Mouse (Mus musculus) forebrain, embryonic 13.5 days (tissue): ENCODE data around the gene Tex14. TPM values are rescaled to one million over a fixed set of nuclear protein-coding genes. Genes with fewer than 3 reads are reported as not detected.
"Not testable (repeated sequence)": the region's sequence is repeated elsewhere in the genome, so short reads cannot be mapped to it uniquely, and the experiment has no call there.

ENCODE experiments used
- ATAC-seq: fragments of 200-750 bp; cut with Nextera tagmentation; 2 replicates; pipeline ENCODE4 v1.8.0; 2017
- H3K27ac ChIP-seq: fragments of 300-500 bp; sonication (generic); 2 replicates; pipeline ENCODE4 v1.5.1; 2015; ENCODE audit warnings: inconsistent platforms, mild to moderate bottlenecking, moderate library complexity
- H3K27me3 ChIP-seq: fragments of 300-500 bp; sonication (generic); 2 replicates; pipeline ENCODE4 v1.6.1; 2015; ENCODE audit warnings: mild to moderate bottlenecking, inconsistent platforms
- H3K36me3 ChIP-seq: fragments of 300-500 bp; sonication (generic); 2 replicates; pipeline ENCODE4 v1.6.1; 2015; ENCODE audit warnings: mild to moderate bottlenecking, inconsistent platforms; ENCODE audit not compliant: poor library complexity, severe bottlenecking
- H3K4me1 ChIP-seq: fragments of 300-500 bp; sonication (generic); 2 replicates; pipeline ENCODE4 v1.6.1; 2015; ENCODE audit warnings: inconsistent platforms
- H3K4me2 ChIP-seq: fragments of 300-500 bp; sonication (generic); 2 replicates; pipeline ENCODE4 v1.6.1; 2015; ENCODE audit warnings: inconsistent platforms, mild to moderate bottlenecking, moderate library complexity
- H3K4me3 ChIP-seq: fragments of 300-500 bp; sonication (generic); 2 replicates; pipeline ENCODE4 v1.5.1; 2015; ENCODE audit warnings: mild to moderate bottlenecking, inconsistent platforms
- H3K9ac ChIP-seq: fragments of 300-500 bp; sonication (generic); 2 replicates; pipeline ENCODE4 v1.6.1; 2015; ENCODE audit warnings: mild to moderate bottlenecking, inconsistent platforms
- H3K9me3 ChIP-seq: fragments of 300-500 bp; sonication (generic); replicated peaks from 2 replicates; pipeline ENCODE4 v1.6.1; 2016; ENCODE audit warnings: inconsistent platforms
- WGBS: fragments of 180-500 bp; shearing (Covaris S2); methylation state at CpG from one replicate; pipeline ENCODE4 v1.1.7; 2015; 5-methylcytosine and 5-hydroxymethylcytosine counted together
- polyA plus RNA-seq: library from polyadenylated mRNA; unstranded; fragments of >200 nt; fragmentation: Nextera tagmentation; extraction: Ambion mirVana; gene quantifications from 2 replicates; pipeline ENCODE4 v1.2.1, GENCODE M21; 2015

Tex14 gene
- polyA plus RNA-seq, 1 experiment from 2014 or later = 0.10 TPM

DNA sequence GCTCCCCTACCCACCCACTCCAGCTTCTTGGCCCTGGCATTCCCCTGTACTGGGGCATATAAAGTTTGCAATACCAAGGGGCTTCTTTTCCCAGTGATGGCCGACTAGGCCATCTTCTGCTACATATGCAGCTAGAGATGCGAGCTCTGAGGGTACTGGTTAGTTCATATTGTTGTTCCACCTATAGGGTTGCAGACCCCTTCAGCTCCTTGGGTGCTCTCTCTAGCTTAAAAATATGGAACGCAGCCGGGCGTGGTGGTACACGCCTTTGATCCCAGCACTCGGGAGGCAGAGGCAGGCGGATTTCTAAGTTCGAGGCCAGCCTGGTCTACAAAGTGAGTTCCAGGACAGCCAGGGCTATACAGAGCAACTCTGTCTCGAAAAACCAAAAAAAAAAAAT is 39.2 kb downstream of the Tex14 start:
- not testable (repeated sequence) for H3K36me3 ChIP-seq, ATAC-seq, H3K4me2 ChIP-seq, H3K27me3 ChIP-seq, H3K4me3 ChIP-seq, H3K9ac ChIP-seq, H3K27ac ChIP-seq, H3K9me3 ChIP-seq
- peaks cover 13% of the 10 kb centered on the region; the same call in 1 of the 2 replicates for H3K4me1 ChIP-seq
- WGBS = 74% methylated on average over 10 of the region's 10 CpGs

DNA sequence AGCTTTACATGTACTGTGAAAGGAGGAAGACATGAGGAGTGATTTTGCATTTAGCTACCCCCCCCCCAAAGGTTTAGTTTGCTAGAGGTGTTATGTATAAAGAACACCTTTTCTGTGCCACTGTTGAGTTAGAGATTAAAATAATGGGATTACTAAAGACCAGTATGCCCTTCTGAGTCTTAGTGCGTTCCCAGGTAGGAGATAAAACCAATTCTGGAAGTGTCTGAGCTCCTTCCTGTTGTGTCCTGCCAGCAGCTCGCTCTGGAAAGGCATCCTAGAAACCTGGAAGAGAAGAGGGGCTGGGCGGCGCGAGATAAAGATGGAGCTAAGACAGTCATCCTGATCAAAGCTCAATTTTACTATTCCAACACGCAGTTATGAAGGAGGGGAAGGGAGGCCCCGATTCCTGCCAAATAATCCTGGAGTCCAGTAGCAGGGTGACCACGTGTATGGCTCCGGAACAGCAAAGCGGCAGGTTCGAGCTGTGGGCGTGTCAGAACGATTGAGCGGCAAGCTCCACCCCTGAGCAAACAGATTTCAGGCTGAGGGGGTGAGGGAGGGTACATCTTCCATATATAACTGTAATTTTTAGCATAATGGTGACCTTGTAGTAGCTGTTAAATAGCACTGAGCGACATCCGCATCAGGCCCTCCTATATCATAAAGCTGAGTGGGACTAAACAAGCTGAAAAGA is 40.0 kb downstream of the Tex14 start:
- peaks cover 13% of the 10 kb centered on the region; the same call in 1 of the 2 replicates for H3K4me1 ChIP-seq
- H3K27ac ChIP-seq = no peak overlapping the region
- no peak overlapping the region for H3K4me3 ChIP-seq
- WGBS = 7% methylated on average over 16 of the region's 16 CpGs
- H3K9ac ChIP-seq = 0 out of 2 replicates have a peak overlapping the region, but pooled peaks have one; percentile 1
- no peaks in the 10 kb centered on the region for H3K9me3 ChIP-seq
- H3K27me3 ChIP-seq = 0 out of 2 replicates have a peak, but pooled peaks cover 4% of the 10 kb centered on the region
- ATAC-seq = no peak
- H3K36me3 ChIP-seq = no peaks in the 10 kb centered on the region
- H3K4me2 ChIP-seq = peak overlapping the region; percentile 16

DNA sequence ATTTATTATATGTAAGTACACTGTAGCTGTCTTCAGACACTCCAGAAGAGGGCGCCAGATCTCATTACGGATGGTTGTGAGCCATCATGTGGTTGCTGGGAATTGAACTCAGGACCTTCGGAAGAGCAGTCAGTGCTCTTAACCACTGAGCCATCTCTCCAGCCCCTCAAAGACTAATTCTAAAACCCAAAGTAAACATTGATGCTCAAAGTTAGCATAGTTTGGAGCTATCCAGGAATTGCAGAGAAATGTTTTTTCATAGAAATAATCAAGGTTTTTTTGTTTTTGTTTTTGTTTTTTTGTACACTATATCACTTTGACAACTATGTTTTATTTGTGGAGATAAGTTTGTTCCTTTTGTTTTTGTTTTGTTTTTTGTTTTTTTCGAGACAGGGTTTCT is 40.7 kb downstream of the Tex14 start:
- H3K36me3 ChIP-seq, H3K27me3 ChIP-seq, H3K9me3 ChIP-seq, H3K4me3 ChIP-seq, H3K9ac ChIP-seq, H3K4me2 ChIP-seq, ATAC-seq, H3K27ac ChIP-seq: not testable (repeated sequence)
- WGBS = 54% methylated on average over 4 of the region's 4 CpGs
- H3K4me1 ChIP-seq = peaks cover 13% of the 10 kb centered on the region; the same call in 1 of the 2 replicates

DNA sequence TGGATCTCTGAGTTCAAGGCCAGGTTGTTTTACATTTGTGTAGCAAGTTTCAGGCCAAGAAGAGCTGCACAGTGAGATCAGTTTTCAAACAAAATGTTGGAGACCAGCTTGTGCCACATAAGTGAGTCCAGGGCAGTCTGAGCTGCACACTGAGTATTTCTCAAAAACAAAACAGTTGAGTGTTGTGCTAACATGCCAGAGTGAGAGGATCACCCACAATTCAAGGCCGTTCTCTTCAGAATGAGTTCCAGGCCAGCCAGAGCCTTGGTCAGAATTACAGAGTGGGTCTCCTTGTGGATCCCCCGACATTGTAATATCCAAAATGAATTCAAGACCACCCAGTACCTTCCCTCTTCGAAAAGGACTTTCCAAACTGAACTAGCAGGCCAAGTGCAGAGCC is 41.3 kb downstream of the Tex14 start:
- Histone ChIP-seq H3K4me1 (peaks cover 11% of the 10 kb centered on the region; the same call in 1 of the 2 replicates), H3K9ac (no peak overlapping the region), H3K27me3 (0 out of 2 replicates have a peak, but pooled peaks cover 4% of the 10 kb centered on the region), H3K4me3 (no peak overlapping the region), H3K9me3 (no peaks in the 10 kb centered on the region), H3K4me2 (no peak overlapping the region), H3K36me3 (no peaks in the 10 kb centered on the region), H3K27ac (no peak overlapping the region)
- no peak for ATAC-seq
- 84% methylated on average over 3 of the region's 3 CpGs for WGBS

DNA sequence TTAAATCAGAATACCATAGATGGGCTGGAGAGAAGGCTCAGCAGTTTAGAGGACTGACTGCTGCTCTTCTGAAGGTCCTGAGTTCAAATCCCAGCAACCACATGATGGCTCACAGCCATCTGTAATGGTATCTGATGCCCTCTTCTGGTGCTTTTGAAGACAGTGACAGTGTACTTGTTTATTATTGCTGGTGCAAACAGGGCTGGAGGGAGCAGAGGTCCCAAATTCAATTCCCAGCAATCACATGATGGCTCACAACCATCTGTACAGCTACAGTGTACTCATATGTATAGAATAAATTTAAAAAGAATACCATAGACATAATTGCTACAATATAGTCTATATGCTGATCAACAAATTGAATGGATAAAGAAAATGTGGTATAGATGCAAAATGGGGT is 42.6 kb downstream of the Tex14 start:
- Histone ChIP-seq H3K9me3 (no peaks in the 10 kb centered on the region), H3K36me3 (no peaks in the 10 kb centered on the region), H3K27ac (no peak overlapping the region), H3K27me3 (no peaks in the 10 kb centered on the region), H3K9ac (no peak overlapping the region), H3K4me1 (peaks cover 9% of the 10 kb centered on the region; the same call in 1 of the 2 replicates), H3K4me2 (no peak overlapping the region), H3K4me3 (no peak overlapping the region)
- no peak for ATAC-seq

DNA sequence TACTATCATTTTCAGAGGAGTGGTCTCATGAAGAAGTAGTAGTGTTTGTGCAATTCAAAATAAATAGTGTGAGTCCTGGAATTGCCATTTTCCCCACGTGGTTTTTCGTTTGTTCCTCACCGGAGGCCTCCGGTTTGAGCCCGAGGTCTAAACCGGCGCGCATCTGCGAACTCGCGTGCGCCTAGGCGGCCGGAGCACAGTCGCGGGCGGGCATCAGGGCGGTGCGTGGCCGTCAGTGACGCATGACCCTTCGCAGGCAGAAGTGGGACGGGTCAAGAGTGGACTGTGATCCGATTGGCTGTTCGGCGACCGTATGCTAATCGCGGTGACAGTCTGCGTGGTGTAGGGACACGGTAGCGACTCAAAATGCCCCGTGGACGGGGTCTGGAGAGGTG is 43.2 kb downstream of the Tex14 start:
- peak overlapping the region; percentile 63 for H3K4me2 ChIP-seq
- not testable (repeated sequence) for H3K9me3 ChIP-seq, H3K27me3 ChIP-seq, H3K4me1 ChIP-seq, H3K36me3 ChIP-seq
- under 1% methylated on average over 31 of the region's 34 CpGs for WGBS
- peak overlapping the region; percentile 50 for H3K9ac ChIP-seq
- peak; percentile 93 for ATAC-seq
- H3K27ac ChIP-seq = peak overlapping the region; percentile 59; the same call in 1 of the 2 replicates
- peak overlapping the region; percentile 38 for H3K4me3 ChIP-seq

DNA sequence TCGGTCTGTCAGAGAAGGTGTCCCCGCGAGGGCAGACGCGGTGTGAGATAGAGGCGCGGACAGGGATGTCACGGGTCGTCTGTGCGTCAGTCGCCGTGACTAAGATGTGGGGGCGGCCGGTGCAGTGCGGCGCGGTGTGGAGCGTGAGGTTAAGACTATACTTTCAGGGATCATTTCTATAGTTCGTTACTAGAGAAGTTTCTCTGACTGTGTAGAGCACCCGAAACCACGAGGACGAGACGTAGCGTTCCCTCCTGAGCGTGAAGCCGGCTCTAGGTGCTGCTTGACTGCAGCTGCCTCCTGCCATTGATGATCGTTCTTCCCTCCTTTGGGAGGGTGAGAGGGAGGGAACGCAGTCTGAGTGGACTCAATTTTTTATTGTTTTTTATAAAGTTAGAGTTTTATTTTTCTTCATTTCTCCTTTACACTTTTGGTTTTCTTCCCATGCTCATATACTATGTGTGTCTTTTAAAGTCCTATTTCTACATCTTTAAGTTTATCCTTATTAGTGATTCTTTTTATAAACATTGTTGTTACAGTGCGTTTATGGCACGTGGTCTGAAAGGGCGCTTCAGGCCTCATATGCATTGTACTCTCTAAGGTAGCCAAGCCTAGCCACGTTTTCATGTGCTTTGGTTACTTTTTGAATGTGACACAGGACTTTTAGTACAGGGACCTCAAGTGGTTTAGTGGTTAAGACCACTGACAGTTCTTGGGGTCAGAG is 43.8 kb downstream of the Tex14 start:
- not testable (repeated sequence) for H3K36me3 ChIP-seq, H3K4me3 ChIP-seq, H3K9ac ChIP-seq, H3K4me1 ChIP-seq, H3K27me3 ChIP-seq, H3K9me3 ChIP-seq
- WGBS = 0% methylated on average over 6 of the region's 32 CpGs
- peak; percentile 97 for ATAC-seq
- peak overlapping the region; percentile 63; the same call in 1 of the 2 replicates for H3K4me2 ChIP-seq
- peak overlapping the region; percentile 63 for H3K27ac ChIP-seq

DNA sequence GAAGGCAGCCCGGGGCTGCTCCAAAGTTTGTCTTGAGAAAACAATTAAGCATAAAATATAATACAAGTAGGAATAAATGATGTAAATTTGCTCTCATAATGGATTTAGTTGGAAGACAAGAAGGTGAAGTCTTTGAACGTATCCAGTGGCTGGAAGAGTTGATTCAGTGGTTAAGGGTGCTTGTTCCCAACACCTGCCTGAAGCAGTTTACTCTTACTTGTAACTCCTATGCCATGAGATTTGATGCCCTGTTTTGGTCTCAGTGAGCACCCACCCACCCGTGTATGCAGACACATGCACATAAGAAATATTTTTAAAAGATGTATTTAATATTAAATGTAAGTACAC is 44.3 kb downstream of the Tex14 start:
- H3K4me3 ChIP-seq = no peak overlapping the region
- H3K27me3 ChIP-seq = no peaks in the 10 kb centered on the region
- WGBS = 19% methylated on average over 3 of the region's 3 CpGs
- H3K36me3 ChIP-seq = no peaks in the 10 kb centered on the region
- H3K4me2 ChIP-seq = 0 out of 2 replicates have a peak overlapping the region, but pooled peaks have one; percentile 16
- no peak for ATAC-seq
- H3K27ac ChIP-seq = peak overlapping the region; percentile 63
- H3K4me1 ChIP-seq = peaks cover 7% of the 10 kb centered on the region; the same call in 1 of the 2 replicates
- H3K9me3 ChIP-seq = no peaks in the 10 kb centered on the region
- H3K9ac ChIP-seq = no peak overlapping the region

DNA sequence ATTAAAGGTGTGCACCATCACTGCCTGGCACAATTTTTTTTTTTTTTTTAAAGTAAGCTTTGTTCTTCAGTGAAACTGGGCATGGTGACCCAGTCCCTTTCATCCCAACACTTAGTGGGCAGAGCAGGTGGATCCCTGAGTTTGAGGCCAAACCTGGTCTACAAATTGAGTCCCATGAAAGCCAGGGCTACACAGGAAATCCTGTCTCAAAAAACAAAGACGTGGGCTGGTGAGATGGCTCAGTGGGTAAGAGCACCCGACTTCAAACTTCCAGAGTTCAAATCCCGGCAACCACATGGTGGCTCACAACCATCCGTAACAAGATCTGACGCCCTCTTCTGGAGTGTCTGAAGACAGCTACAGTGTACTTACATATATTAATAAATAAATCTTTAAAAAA is 45.0 kb downstream of the Tex14 start:
- not testable (repeated sequence) for H3K36me3 ChIP-seq, H3K9me3 ChIP-seq, H3K27ac ChIP-seq, H3K4me2 ChIP-seq, H3K4me3 ChIP-seq, H3K27me3 ChIP-seq, H3K4me1 ChIP-seq, ATAC-seq, H3K9ac ChIP-seq
- WGBS = 64% methylated on average over 5 of the region's 5 CpGs

DNA sequence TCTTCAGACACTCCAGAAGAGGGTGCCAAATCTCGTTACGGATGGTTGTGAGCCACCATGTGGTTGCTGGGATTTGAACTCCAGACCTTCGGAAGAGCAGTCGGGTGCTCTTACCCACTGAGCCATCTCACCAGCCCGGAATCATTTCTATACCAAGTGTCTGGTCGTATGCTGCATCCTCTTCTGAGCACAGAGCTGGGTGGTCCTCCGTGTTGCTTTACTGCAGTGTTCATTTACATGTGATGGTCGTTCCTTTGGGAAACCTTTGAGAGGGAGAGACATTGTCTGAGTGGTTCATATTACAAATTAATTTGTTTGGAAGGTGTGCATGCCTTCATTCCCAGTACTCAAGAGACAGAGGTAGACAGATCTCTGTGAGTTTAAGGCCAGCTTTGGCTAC is 47.9 kb downstream of the Tex14 start:
- not testable (repeated sequence) for H3K9me3 ChIP-seq, H3K4me2 ChIP-seq, ATAC-seq, H3K9ac ChIP-seq, H3K4me3 ChIP-seq, H3K36me3 ChIP-seq, H3K4me1 ChIP-seq, H3K27ac ChIP-seq, H3K27me3 ChIP-seq
- 82% methylated on average over 8 of the region's 8 CpGs for WGBS

DNA sequence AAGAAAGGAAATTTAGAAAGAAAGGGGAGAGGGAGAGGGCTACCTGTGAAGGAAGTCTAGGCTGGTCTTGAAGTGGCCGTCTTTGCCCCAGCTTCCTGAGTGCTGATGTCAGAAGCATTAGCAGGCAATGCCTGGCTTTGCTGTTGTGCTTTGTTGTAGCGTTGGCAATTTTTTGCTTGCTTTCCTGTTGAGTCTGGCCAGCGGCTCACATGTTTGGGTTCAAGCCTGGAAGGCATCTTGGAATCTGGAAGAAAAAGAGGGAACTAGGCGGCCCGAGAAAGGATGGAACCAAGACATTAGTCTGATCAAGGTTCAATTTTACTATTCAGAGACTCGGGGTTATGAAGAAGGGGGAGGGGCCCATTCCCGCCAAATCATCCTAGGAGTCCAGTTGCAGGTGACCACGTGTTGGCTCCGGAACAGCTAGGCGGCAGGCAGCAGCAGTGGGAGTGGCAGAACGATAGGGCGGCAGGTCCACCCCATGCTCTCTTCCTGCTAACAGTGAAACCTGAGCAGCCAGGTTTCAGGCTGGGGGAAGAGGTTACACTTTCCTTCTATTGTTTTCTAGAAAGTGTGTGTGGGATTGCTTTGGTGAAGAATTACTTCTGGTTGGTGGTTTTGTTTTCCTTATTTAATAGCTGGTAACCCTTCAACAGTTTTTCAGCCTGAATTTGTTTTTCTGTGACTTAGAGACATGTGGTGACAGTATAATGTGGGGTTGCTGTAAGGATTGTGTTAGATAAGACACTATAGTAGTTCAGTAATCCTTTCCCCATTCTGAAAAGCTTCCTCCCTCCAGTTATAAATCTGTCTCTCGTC is 48.6 kb downstream of the Tex14 start:
- Histone ChIP-seq H3K9ac (no peak overlapping the region), H3K27me3 (no peaks in the 10 kb centered on the region), H3K27ac (no peak overlapping the region), H3K4me3 (no peak overlapping the region), H3K36me3 (no peaks in the 10 kb centered on the region), H3K4me2 (no peak overlapping the region), H3K4me1 (no peaks in the 10 kb centered on the region), H3K9me3 (no peaks in the 10 kb centered on the region)
- no peak for ATAC-seq
- WGBS = 28% methylated on average over 13 of the region's 13 CpGs

DNA sequence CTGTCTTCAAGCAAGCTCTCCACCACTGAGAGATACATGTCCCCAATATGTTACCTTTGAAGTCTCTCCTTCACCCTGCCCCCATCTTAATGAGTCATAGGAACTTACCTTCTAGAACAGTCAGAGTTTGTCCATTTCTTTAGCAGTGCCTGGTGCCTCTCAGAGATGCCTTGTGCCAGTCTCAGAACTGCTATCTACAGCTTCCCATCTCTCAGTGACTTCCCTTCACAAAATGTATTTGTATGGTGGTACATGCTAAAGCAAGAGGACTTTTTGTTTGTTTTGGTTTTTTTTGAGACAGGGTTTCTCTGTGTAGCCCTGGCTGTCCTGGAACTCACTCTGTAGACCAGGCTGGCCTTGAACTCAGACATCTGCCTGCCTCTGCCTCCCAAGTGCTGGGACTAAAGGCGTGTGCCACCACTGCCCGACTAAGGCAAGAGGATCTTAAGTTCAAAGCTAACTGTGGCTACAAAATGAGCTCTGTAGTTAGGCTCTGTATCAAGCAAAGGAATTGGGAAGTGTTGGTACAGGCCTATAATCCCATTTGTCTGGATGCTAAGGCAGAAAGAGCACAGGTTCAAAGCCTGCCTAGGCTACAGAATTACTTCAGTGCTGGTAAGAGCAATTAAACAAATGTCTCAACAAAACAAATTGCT is 49.3 kb downstream of the Tex14 start:
- H3K27me3 ChIP-seq = no peaks in the 10 kb centered on the region
- WGBS = 84% methylated on average over 2 of the region's 2 CpGs
- H3K9ac ChIP-seq = no peak overlapping the region
- no peak overlapping the region for H3K4me2 ChIP-seq
- no peaks in the 10 kb centered on the region for H3K4me1 ChIP-seq
- no peaks in the 10 kb centered on the region for H3K36me3 ChIP-seq
- H3K9me3 ChIP-seq = no peaks in the 10 kb centered on the region
- no peak overlapping the region for H3K4me3 ChIP-seq
- no peak for ATAC-seq
- no peak overlapping the region for H3K27ac ChIP-seq
